Mouse (Mus musculus) heart, adult 2 months (tissue): ENCODE data around the gene Efcab9.
A peak's percentile ranks its signal among the peaks of the same experiment; 100 is the strongest.

Experiments used
- EP300 ChIP-seq: fragments of 200-500 bp; IDR thresholded peaks from 2 replicates; pipeline ENCODE4 v1.6.1; 2011; ENCODE audit warnings: low read depth, low read length, control low read depth; ENCODE audit not compliant: insufficient read depth
- POLR2A ChIP-seq: fragments of 200-500 bp; IDR thresholded peaks from 2 replicates; pipeline ENCODE4 v1.6.1; 2011; ENCODE audit warnings: mild to moderate bottlenecking, low read depth, low read length, control low read depth; ENCODE audit not compliant: insufficient read depth

GRCm38 (mm10) chr11:32538435-32538834, 6.6 kb upstream of the Efcab9 start:
- 0 out of 2 replicates have a peak, but pooled peaks have one; percentile 8 for TF ChIP-seq EP300
- no peak for TF ChIP-seq POLR2A
